Mouse (Mus musculus): Measurements from ENCODE around the gene Ppp1r3g. TPM values are rescaled to one million over a fixed set of nuclear protein-coding genes. Genes with fewer than 3 reads are reported as not detected.

The Ppp1r3g gene
- total and polyA plus RNA-seq, 2 experiments from 2014 or later = 0.58 to 1.8 TPM

DNA sequence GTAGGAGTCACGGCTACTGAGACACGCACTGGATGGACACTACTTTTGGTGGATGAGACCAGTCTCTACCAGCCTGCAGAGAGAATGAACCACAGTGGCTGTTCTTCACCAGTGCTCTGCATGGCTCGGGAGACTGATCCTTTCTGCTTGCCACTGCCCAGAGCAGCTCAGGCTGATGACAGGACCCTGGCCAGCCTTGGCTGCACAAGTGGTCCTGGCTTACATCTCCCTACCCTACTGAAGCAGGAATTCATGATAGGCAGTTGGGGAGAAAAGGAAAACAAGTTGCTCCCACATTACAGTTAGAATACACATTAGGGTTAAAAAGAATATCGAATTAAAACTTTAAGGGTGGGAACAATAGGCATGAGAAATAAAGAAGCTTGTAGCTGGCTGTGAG, 39.0 kb downstream of the Ppp1r3g start:
- no peak for ATAC-seq (ENCODE audit: low FRiP score)
- WGBS = 93% methylated on average over 4 of the region's 4 CpGs

DNA sequence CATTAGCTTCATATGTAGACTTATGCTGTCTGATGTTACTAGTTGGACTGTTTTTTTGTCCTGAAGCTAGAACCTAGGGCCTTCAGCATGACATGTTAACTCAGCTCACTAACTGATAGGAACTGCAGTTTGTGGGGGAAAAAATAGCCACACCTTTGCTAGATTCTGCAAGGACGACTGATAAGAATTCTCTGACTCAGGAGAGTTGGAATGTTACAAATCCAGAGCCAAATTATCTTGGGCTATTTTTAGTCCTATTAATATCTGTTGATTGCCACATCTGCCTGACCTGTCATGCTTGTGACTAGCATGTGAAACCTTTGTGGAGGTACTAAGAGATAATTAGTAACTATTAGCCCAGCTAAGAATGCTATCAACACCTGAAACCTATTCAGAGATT, 42.2 kb downstream of the Ppp1r3g start:
- H3K27ac ChIP-seq (ENCODE audit: low read depth, low read length) = no peak overlapping the region
- H3K4me3 ChIP-seq (ENCODE audit: low read depth, low read length) = no peak overlapping the region
- 89% methylated on average over 1 of the region's 1 CpGs for WGBS
- ATAC-seq (ENCODE audit: low FRiP score) (no peak), DNase-seq (ENCODE audit: low spot score) (no peak)
- peaks cover 3% of the 10 kb centered on the region; the same call in 1 of the 2 replicates for H3K9me3 ChIP-seq (ENCODE audit: low read length)
- H3K9ac ChIP-seq (replicated peaks; ENCODE audit: low read length, poor library complexity, severe bottlenecking) = no peak overlapping the region
- no peak for TF ChIP-seq CTCF (IDR thresholded peaks at IDR 0.05)
- no peaks in the 10 kb centered on the region for H3K36me3 ChIP-seq (ENCODE audit: insufficient read depth, low read length)
- H3K4me1 ChIP-seq (ENCODE audit: insufficient read depth, low read length) = no peaks in the 10 kb centered on the region
- H3K4me2 ChIP-seq (ENCODE audit: low read depth, low read length, poor library complexity, severe bottlenecking) = no peak overlapping the region
- no peaks in the 10 kb centered on the region for H3K27me3 ChIP-seq (ENCODE audit: insufficient read depth, low read length)

More for the DNA sequence above, 39.0 kb downstream of the Ppp1r3g start:
- no peak overlapping the region for H3K9ac ChIP-seq (replicated peaks; ENCODE audit: low read length, poor library complexity, severe bottlenecking)
- peaks cover 3% of the 10 kb centered on the region; the same call in 1 of the 2 replicates for H3K9me3 ChIP-seq (ENCODE audit: low read length)
- no peak overlapping the region for H3K4me3 ChIP-seq (ENCODE audit: low read depth, low read length)
- no peak overlapping the region for H3K4me2 ChIP-seq (ENCODE audit: low read depth, low read length, poor library complexity, severe bottlenecking)
- H3K36me3 ChIP-seq (ENCODE audit: insufficient read depth, low read length) = no peaks in the 10 kb centered on the region
- no peak for TF ChIP-seq CTCF (IDR thresholded peaks at IDR 0.05)
- H3K4me1 ChIP-seq (ENCODE audit: insufficient read depth, low read length) = no peaks in the 10 kb centered on the region
- no peak for DNase-seq (ENCODE audit: low spot score)
- H3K27me3 ChIP-seq (ENCODE audit: insufficient read depth, low read length) = no peaks in the 10 kb centered on the region
- H3K27ac ChIP-seq (ENCODE audit: low read depth, low read length) = no peak overlapping the region

DNA sequence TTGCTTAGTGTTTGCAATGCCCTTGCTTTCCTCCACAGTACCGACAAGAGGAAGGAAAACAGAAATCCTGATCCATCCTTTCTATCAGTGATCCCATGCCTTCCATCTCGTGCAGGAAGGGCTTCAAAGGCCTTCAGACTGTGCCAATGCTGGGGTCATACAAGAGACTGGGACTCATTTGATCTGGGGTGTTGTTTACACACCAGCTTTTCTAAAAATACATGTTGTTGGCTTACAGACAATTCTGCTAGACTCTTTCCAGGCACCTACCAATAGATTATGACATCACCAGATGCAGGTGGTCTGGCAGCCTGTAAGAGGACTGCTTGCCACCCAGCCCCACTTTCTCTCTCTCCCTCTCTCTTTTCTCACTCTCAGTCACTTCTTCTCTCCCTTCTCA, 51.3 kb downstream of the Ppp1r3g start:
- H3K9me3 ChIP-seq (ENCODE audit: low read length) = no peaks in the 10 kb centered on the region
- H3K4me3 ChIP-seq (ENCODE audit: low read depth, low read length) = no peak overlapping the region
- no peak overlapping the region for H3K27ac ChIP-seq (ENCODE audit: low read depth, low read length)
- ATAC-seq (ENCODE audit: low FRiP score) (no peak), DNase-seq (ENCODE audit: low spot score) (no peak)
- H3K9ac ChIP-seq (replicated peaks; ENCODE audit: low read length, poor library complexity, severe bottlenecking) = no peak overlapping the region
- no peaks in the 10 kb centered on the region for H3K27me3 ChIP-seq (ENCODE audit: insufficient read depth, low read length)
- WGBS = 76% methylated on average over 2 of the region's 2 CpGs
- TF ChIP-seq CTCF (IDR thresholded peaks at IDR 0.05) = no peak
- no peaks in the 10 kb centered on the region for H3K36me3 ChIP-seq (ENCODE audit: insufficient read depth, low read length)
- H3K4me1 ChIP-seq (ENCODE audit: insufficient read depth, low read length) = no peaks in the 10 kb centered on the region
- no peak overlapping the region for H3K4me2 ChIP-seq (ENCODE audit: low read depth, low read length, poor library complexity, severe bottlenecking)

DNA sequence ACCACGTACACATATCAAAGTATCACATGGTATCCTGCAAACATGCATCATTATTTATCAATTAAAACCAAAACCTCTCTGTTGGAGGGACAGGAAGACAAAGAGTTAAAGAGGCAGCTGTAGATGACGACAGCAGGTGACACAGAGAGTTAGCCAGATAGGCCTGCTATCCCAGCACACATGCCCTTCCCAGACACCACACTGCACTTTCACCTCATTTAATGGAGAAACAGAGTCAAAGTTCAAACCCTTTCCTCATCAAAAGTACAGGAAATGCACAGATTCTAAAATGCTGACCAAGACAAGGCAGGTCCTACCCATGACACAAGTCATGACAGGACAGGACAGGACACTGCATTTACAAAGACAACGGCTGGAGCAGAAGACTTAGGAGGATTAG, 57.0 kb downstream of the Ppp1r3g start:
- Histone ChIP-seq H3K4me1 (ENCODE audit: insufficient read depth, low read length) (peaks cover 8% of the 10 kb centered on the region; the same call in 1 of the 2 replicates), H3K27me3 (ENCODE audit: insufficient read depth, low read length) (no peaks in the 10 kb centered on the region), H3K4me3 (ENCODE audit: low read depth, low read length) (no peak overlapping the region), H3K9ac (replicated peaks; ENCODE audit: low read length, poor library complexity, severe bottlenecking) (no peak overlapping the region), H3K27ac (ENCODE audit: low read depth, low read length) (no peak overlapping the region), H3K36me3 (ENCODE audit: insufficient read depth, low read length) (no peaks in the 10 kb centered on the region), H3K4me2 (ENCODE audit: low read depth, low read length, poor library complexity, severe bottlenecking) (no peak overlapping the region), H3K9me3 (ENCODE audit: low read length) (no peaks in the 10 kb centered on the region)
- WGBS = 68% methylated on average over 3 of the region's 3 CpGs
- ATAC-seq (ENCODE audit: low FRiP score) = no peak
- DNase-seq (ENCODE audit: low spot score) = no peak
- TF ChIP-seq CTCF (IDR thresholded peaks at IDR 0.05) = no peak

GRCm38 (mm10) chr13:36018017-36018416, 59.4 kb downstream of the Ppp1r3g start:
- ATAC-seq (ENCODE audit: low FRiP score) (no peak), DNase-seq (ENCODE audit: low spot score) (no peak)
- Histone ChIP-seq H3K4me1 (ENCODE audit: insufficient read depth, low read length) (peaks cover 11% of the 10 kb centered on the region), H3K9ac (replicated peaks; ENCODE audit: low read length, poor library complexity, severe bottlenecking) (no peak overlapping the region), H3K4me3 (ENCODE audit: low read depth, low read length) (no peak overlapping the region), H3K27me3 (ENCODE audit: insufficient read depth, low read length) (no peaks in the 10 kb centered on the region), H3K9me3 (ENCODE audit: low read length) (no peaks in the 10 kb centered on the region), H3K36me3 (ENCODE audit: insufficient read depth, low read length) (no peaks in the 10 kb centered on the region), H3K4me2 (ENCODE audit: low read depth, low read length, poor library complexity, severe bottlenecking) (no peak overlapping the region), H3K27ac (ENCODE audit: low read depth, low read length) (no peak overlapping the region)
- 76% methylated on average over 2 of the region's 2 CpGs for WGBS
- 0 out of 2 replicates have a peak, but pooled peaks have one; percentile 2 for TF ChIP-seq CTCF (IDR thresholded peaks at IDR 0.05)

- 0 out of 2 replicates have a peak overlapping the region, but pooled peaks have one; percentile 24 for H3K9ac ChIP-seq (replicated peaks; ENCODE audit: low read length, poor library complexity, severe bottlenecking)
- DNase-seq (ENCODE audit: low spot score) = peak; percentile 95
- H3K9me3 ChIP-seq (ENCODE audit: low read length) = no peaks in the 10 kb centered on the region
- H3K4me2 ChIP-seq (ENCODE audit: low read depth, low read length, poor library complexity, severe bottlenecking) = no peak overlapping the region
- H3K27me3 ChIP-seq (ENCODE audit: insufficient read depth, low read length) = no peaks in the 10 kb centered on the region
- TF ChIP-seq CTCF (IDR thresholded peaks at IDR 0.05) = peak; percentile 83
- 25% methylated on average over 10 of the region's 10 CpGs for WGBS
- peaks cover 11% of the 10 kb centered on the region for H3K4me1 ChIP-seq (ENCODE audit: insufficient read depth, low read length)
- peak; percentile 79 for ATAC-seq (ENCODE audit: low FRiP score)
- H3K4me3 ChIP-seq (ENCODE audit: low read depth, low read length) = no peak overlapping the region
- no peaks in the 10 kb centered on the region for H3K36me3 ChIP-seq (ENCODE audit: insufficient read depth, low read length)
- H3K27ac ChIP-seq (ENCODE audit: low read depth, low read length) = peak overlapping the region; percentile 82
These were observed 61.0 kb downstream of the Ppp1r3g start for GRCm38 (mm10) chr13:36019309-36020274.

Other genes starting within 250 kb of the Ppp1r3g start
- 3.6 and 6.1 TPM in 2 replicates for gene Rpp40, start 52.5 kb upstream of the Ppp1r3g start, total RNA-seq (2014; rRNA removed)
- gene Rpp40, start 52.5 kb upstream of the Ppp1r3g start, polyA plus RNA-seq (2015; fragmentation: Nextera tagmentation; extraction: Ambion mirVana) = 4.6 and 5.4 TPM in 2 replicates
- 30.6 and 35.4 TPM in 2 replicates for gene Fars2, start 158.6 kb downstream of the Ppp1r3g start, total RNA-seq (2014; rRNA removed)
- 30.3 and 31.2 TPM in 2 replicates for gene Fars2, start 158.6 kb downstream of the Ppp1r3g start, polyA plus RNA-seq (2015; fragmentation: Nextera tagmentation; extraction: Ambion mirVana)
- gene Lyrm4, start 158.7 kb downstream of the Ppp1r3g start, total RNA-seq (2014; rRNA removed) = 15.2 and 18.7 TPM in 2 replicates
- 60.3 and 63.0 TPM in 2 replicates for gene Lyrm4, start 158.7 kb downstream of the Ppp1r3g start, polyA plus RNA-seq (2015; fragmentation: Nextera tagmentation; extraction: Ambion mirVana)